Mouse (Mus musculus): ENCODE data around the gene Phf21a. TPM values are rescaled to one million over a fixed set of nuclear protein-coding genes. Genes with fewer than 3 reads are reported as not detected.
"Not testable (repeated sequence)": the region's sequence is repeated elsewhere in the genome, so short reads cannot be mapped to it uniquely, and the experiment has no call there.

Gene Phf21a
- polyA plus RNA-seq, 1 experiment from 2014 or later = 20.2 TPM

DNA sequence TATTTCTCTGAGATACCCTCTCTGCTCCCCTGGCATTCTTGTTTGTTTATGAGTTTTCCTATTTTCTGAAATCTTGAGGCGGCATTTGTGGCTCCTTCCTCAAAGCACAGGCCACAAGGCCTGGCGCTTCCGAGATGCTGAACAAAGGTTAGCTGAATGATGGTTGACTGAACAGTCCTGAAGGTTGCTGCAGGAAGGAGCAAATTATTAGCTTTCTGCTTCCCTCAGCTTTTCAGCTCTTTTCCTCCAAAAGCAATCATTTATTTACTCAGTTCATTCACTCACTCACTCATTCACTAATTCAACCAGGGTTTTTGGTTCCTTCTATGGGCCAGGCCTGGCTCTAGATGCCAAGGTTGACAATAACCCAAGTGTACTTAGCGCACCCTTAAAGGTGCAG is 10.7 kb upstream of the Phf21a start:
- no peak overlapping the region for H3K4me2 ChIP-seq (ENCODE audit: low read length)
- no peak for ATAC-seq (ENCODE audit: insufficient number of reproducible peaks, insufficient read depth, low FRiP score, low read depth)
- H3K4me1 ChIP-seq (ENCODE audit: control insufficient read depth in 2 of 2, insufficient read depth in 2 of 2, low read length in 2 of 2) = no peaks in the 10 kb centered on the region
- 88% methylated on average over 4 of the region's 4 CpGs for WGBS
- no peak overlapping the region for H3K4me3 ChIP-seq (ENCODE audit: control insufficient read depth in 1 of 2, insufficient read depth in 1 of 2, low read depth in 1 of 2, low read length in 2 of 2)
- H3K9ac ChIP-seq (ENCODE audit: low read length) = no peak overlapping the region
- no peaks in the 10 kb centered on the region for H3K36me3 ChIP-seq (ENCODE audit: control insufficient read depth, insufficient read depth, low read length)
- no peaks in the 10 kb centered on the region for H3K27me3 ChIP-seq (ENCODE audit: control insufficient read depth, insufficient read depth, low read length)
- no peaks in the 10 kb centered on the region for H3K9me3 ChIP-seq (ENCODE audit: control insufficient read depth, low read length)
- no peak overlapping the region for H3K27ac ChIP-seq (replicated peaks in 1 of 2; ENCODE audit: control insufficient read depth in 1 of 2, insufficient read depth in 1 of 2, low read depth in 2 of 2, low read length in 2 of 2)

DNA sequence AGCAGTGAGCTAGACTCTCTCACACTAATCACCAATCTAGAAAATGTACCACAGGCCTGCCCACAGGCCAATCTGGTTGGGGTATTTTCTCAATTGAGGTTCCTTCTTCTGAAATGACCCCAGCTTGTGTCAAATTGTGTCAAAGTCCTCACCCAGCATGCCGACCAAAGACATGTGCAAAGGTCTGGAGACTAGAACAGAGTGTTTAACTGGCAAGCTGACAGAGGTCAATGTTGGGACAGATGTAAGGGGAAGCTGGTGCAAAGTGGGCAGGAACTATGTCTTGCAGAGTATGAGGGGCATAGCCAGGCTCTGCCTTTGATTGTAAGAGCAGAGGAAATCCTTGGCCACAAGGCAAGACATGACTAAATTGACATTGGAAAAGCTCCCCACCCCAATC is 7.2 kb upstream of the Phf21a start:
- no peak overlapping the region for H3K27ac ChIP-seq (replicated peaks in 1 of 2; ENCODE audit: control insufficient read depth in 1 of 2, insufficient read depth in 1 of 2, low read depth in 2 of 2, low read length in 2 of 2)
- no peaks in the 10 kb centered on the region for H3K36me3 ChIP-seq (ENCODE audit: control insufficient read depth, insufficient read depth, low read length)
- no peak overlapping the region for H3K4me3 ChIP-seq (ENCODE audit: control insufficient read depth in 1 of 2, insufficient read depth in 1 of 2, low read depth in 1 of 2, low read length in 2 of 2)
- H3K9me3 ChIP-seq (ENCODE audit: control insufficient read depth, low read length) = no peaks in the 10 kb centered on the region
- no peak overlapping the region for H3K4me2 ChIP-seq (ENCODE audit: low read length)
- H3K9ac ChIP-seq (ENCODE audit: low read length) = no peak overlapping the region
- 69% methylated on average over 1 of the region's 1 CpGs for whole genome bisulfite sequencing
- no peak for ATAC-seq (ENCODE audit: insufficient number of reproducible peaks, insufficient read depth, low FRiP score, low read depth)
- H3K27me3 ChIP-seq (ENCODE audit: control insufficient read depth, insufficient read depth, low read length) = no peaks in the 10 kb centered on the region
- no peaks in the 10 kb centered on the region for H3K4me1 ChIP-seq (ENCODE audit: control insufficient read depth in 2 of 2, insufficient read depth in 2 of 2, low read length in 2 of 2)

DNA sequence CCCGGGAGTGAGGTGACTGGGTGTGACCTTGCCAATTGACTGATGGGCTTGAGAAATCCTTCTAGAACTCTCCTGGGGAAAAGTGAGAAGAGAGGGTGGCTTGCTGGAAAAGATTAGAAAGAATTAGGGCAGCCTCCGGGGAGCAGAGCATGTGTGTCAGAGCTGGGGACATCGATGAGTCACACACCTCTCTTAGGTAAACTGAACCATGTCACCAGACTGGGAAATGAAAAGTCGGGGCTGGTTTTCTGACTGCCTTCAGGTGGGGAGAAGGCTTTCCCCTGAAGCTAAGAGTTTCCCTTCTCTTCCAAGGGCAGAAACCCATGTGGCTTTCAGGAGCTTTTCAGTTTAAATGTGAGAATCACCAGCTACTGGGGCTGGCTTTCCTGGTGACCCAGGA is 5.9 kb upstream of the Phf21a start:
- no peak for ATAC-seq (ENCODE audit: insufficient number of reproducible peaks, insufficient read depth, low FRiP score, low read depth)
- Histone ChIP-seq H3K9ac (ENCODE audit: low read length) (no peak overlapping the region), H3K4me1 (ENCODE audit: control insufficient read depth in 2 of 2, insufficient read depth in 2 of 2, low read length in 2 of 2) (no peaks in the 10 kb centered on the region), H3K4me3 (ENCODE audit: control insufficient read depth in 1 of 2, insufficient read depth in 1 of 2, low read depth in 1 of 2, low read length in 2 of 2) (no peak overlapping the region), H3K27ac (replicated peaks in 1 of 2; ENCODE audit: control insufficient read depth in 1 of 2, insufficient read depth in 1 of 2, low read depth in 2 of 2, low read length in 2 of 2) (no peak overlapping the region), H3K36me3 (ENCODE audit: control insufficient read depth, insufficient read depth, low read length) (no peaks in the 10 kb centered on the region), H3K9me3 (ENCODE audit: control insufficient read depth, low read length) (no peaks in the 10 kb centered on the region), H3K4me2 (ENCODE audit: low read length) (no peak overlapping the region), H3K27me3 (ENCODE audit: control insufficient read depth, insufficient read depth, low read length) (no peaks in the 10 kb centered on the region)
- 66% methylated on average over 4 of the region's 4 CpGs for WGBS

DNA sequence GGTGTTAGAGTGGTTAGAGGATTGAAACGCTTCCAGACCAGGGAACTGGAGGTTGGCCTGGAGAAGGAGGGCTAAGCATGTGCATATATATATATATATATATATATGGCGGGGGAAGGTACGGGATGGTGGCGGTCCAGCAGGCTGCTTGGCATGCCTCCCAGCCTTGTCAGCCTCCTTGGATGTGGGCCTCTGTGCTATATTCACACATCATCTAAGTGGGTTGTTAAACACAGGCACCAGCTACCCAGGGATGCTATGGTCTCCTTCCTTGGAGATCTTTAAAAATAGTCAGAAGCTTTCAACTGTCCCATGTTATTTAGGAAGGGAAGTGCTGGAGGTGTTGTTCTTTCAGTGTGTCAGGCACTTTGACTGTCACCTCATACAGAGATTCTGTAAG is 3.1 kb upstream of the Phf21a start:
- 67% methylated on average over 4 of the region's 4 CpGs for WGBS
- H3K4me2 ChIP-seq (ENCODE audit: low read length) = no peak overlapping the region
- no peak overlapping the region for H3K9ac ChIP-seq (ENCODE audit: low read length)
- ATAC-seq (ENCODE audit: insufficient number of reproducible peaks, insufficient read depth, low FRiP score, low read depth) = no peak
- no peaks in the 10 kb centered on the region for H3K4me1 ChIP-seq (ENCODE audit: control insufficient read depth in 2 of 2, insufficient read depth in 2 of 2, low read length in 2 of 2)
- H3K27ac ChIP-seq (replicated peaks in 1 of 2; ENCODE audit: control insufficient read depth in 1 of 2, insufficient read depth in 1 of 2, low read depth in 2 of 2, low read length in 2 of 2) = no peak overlapping the region
- H3K4me3 ChIP-seq (ENCODE audit: control insufficient read depth in 1 of 2, insufficient read depth in 1 of 2, low read depth in 1 of 2, low read length in 2 of 2) = no peak overlapping the region
- no peaks in the 10 kb centered on the region for H3K27me3 ChIP-seq (ENCODE audit: control insufficient read depth, insufficient read depth, low read length)
- H3K36me3 ChIP-seq (ENCODE audit: control insufficient read depth, insufficient read depth, low read length) = no peaks in the 10 kb centered on the region
- H3K9me3 ChIP-seq (ENCODE audit: control insufficient read depth, low read length) = no peaks in the 10 kb centered on the region

DNA sequence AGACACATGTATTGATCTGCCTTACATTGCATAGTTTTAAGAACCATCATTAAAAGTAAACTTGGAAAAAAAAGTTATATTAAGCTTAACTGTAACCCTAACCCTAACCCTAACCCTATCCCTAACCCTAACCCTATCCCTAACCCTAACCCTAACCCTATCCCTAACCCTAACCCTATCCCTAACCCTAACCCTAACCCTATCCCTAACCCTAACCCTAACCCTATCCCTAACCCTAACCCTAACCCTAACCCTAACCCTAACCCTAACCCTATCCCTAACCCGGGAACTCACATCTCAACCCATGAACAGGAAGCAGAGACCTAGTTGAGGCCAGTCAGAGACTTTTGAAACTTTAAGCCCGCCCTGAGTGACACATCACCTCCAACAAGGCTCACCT is 586 bp downstream of the Phf21a start:
- H3K9ac ChIP-seq (ENCODE audit: low read length); H3K27me3 ChIP-seq (ENCODE audit: control insufficient read depth, insufficient read depth, low read length); H3K4me2 ChIP-seq (ENCODE audit: low read length); H3K4me3 ChIP-seq (ENCODE audit: control insufficient read depth in 1 of 2, insufficient read depth in 1 of 2, low read depth in 1 of 2, low read length in 2 of 2); H3K9me3 ChIP-seq (ENCODE audit: control insufficient read depth, low read length); ATAC-seq (ENCODE audit: insufficient number of reproducible peaks, insufficient read depth, low FRiP score, low read depth); H3K36me3 ChIP-seq (ENCODE audit: control insufficient read depth, insufficient read depth, low read length); H3K27ac ChIP-seq (replicated peaks in 1 of 2; ENCODE audit: control insufficient read depth in 1 of 2, insufficient read depth in 1 of 2, low read depth in 2 of 2, low read length in 2 of 2); H3K4me1 ChIP-seq (ENCODE audit: control insufficient read depth in 2 of 2, insufficient read depth in 2 of 2, low read length in 2 of 2): not testable (repeated sequence)
- WGBS = 81% methylated on average over 2 of the region's 2 CpGs

DNA sequence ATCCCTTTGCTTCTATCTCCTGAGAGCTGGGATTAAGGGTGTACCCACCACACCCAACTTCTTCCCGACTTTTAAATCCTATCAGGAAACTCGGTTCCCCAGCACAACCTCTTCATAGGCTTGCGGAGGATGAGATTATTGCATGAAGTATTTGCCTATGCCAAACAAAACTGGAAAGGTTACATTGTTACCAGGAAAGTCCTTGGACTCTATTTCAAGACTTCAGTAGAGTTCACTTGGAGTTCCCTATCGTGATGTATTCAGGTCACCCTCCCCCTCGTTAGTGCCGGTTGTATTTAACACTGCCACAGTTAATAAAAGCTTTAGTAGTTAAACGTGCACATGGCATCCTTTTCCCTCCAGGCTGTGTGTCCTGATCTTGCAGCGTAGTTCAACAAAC is 1.2 kb downstream of the Phf21a start:
- H3K36me3 ChIP-seq (ENCODE audit: control insufficient read depth, insufficient read depth, low read length) = no peaks in the 10 kb centered on the region
- H3K27me3 ChIP-seq (ENCODE audit: control insufficient read depth, insufficient read depth, low read length) = no peaks in the 10 kb centered on the region
- no peak overlapping the region for H3K9ac ChIP-seq (ENCODE audit: low read length)
- H3K27ac ChIP-seq (replicated peaks in 1 of 2; ENCODE audit: control insufficient read depth in 1 of 2, insufficient read depth in 1 of 2, low read depth in 2 of 2, low read length in 2 of 2) = no peak overlapping the region
- WGBS = 74% methylated on average over 8 of the region's 8 CpGs
- no peak overlapping the region for H3K4me2 ChIP-seq (ENCODE audit: low read length)
- ATAC-seq (ENCODE audit: insufficient number of reproducible peaks, insufficient read depth, low FRiP score, low read depth) = no peak
- no peaks in the 10 kb centered on the region for H3K9me3 ChIP-seq (ENCODE audit: control insufficient read depth, low read length)
- H3K4me1 ChIP-seq (ENCODE audit: control insufficient read depth in 2 of 2, insufficient read depth in 2 of 2, low read length in 2 of 2) = no peaks in the 10 kb centered on the region
- no peak overlapping the region for H3K4me3 ChIP-seq (ENCODE audit: control insufficient read depth in 1 of 2, insufficient read depth in 1 of 2, low read depth in 1 of 2, low read length in 2 of 2)

DNA sequence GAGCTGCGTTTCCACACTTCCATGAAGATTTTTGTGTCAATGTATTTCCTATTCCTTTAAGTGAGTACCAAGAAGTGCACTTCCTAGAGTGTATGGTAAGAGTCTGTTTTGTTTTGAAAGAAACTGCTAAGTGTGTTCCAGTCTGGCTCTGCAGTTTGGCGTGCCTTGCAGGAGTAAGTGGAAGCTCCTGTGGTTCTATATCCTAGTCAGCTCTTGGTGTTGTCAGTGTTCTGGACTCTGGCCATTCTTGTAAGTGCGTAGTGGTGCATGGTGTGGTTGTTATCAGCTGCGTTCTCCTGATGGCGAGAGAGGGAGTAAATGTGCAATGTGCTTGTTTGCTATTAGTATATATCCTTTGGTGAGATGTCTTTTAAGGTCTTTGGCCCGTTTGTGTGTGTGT is 7.9 kb downstream of the Phf21a start:
- ATAC-seq (ENCODE audit: insufficient number of reproducible peaks, insufficient read depth, low FRiP score, low read depth) = no peak
- Histone ChIP-seq H3K4me3 (ENCODE audit: control insufficient read depth in 1 of 2, insufficient read depth in 1 of 2, low read depth in 1 of 2, low read length in 2 of 2) (no peak overlapping the region), H3K4me2 (ENCODE audit: low read length) (no peak overlapping the region), H3K9ac (ENCODE audit: low read length) (no peak overlapping the region), H3K27ac (replicated peaks in 1 of 2; ENCODE audit: control insufficient read depth in 1 of 2, insufficient read depth in 1 of 2, low read depth in 2 of 2, low read length in 2 of 2) (no peak overlapping the region), H3K9me3 (ENCODE audit: control insufficient read depth, low read length) (0 out of 2 replicates have a peak, but pooled peaks cover 3% of the 10 kb centered on the region), H3K27me3 (ENCODE audit: control insufficient read depth, insufficient read depth, low read length) (no peaks in the 10 kb centered on the region), H3K36me3 (ENCODE audit: control insufficient read depth, insufficient read depth, low read length) (no peaks in the 10 kb centered on the region), H3K4me1 (ENCODE audit: control insufficient read depth in 2 of 2, insufficient read depth in 2 of 2, low read length in 2 of 2) (no peaks in the 10 kb centered on the region)
- 48% methylated on average over 6 of the region's 6 CpGs for WGBS

DNA sequence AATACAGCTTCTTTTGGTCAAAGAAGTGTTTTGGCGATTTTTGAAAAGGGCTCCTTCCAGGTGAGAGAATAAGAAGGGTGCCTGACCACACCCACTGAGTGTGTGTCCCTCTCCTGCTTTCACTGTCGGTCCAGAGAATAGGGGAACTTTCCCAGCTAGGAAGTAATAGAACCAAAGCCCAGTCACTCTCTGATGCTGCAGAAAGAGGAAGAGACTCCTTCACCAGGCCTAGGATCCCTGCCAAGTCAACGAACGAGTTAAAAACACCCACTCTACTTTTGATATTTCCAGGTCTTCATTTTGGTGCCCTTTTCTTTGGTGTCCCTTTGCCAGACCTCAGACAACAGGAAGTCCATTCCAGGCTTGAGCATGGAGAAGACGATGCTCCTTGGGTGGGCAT is 31.6 kb downstream of the Phf21a start:
- ATAC-seq (ENCODE audit: insufficient number of reproducible peaks, insufficient read depth, low FRiP score, low read depth) = no peak
- no peak overlapping the region for H3K9ac ChIP-seq (ENCODE audit: low read length)
- H3K4me1 ChIP-seq (ENCODE audit: control insufficient read depth in 2 of 2, insufficient read depth in 2 of 2, low read length in 2 of 2) = no peaks in the 10 kb centered on the region
- H3K27ac ChIP-seq (replicated peaks in 1 of 2; ENCODE audit: control insufficient read depth in 1 of 2, insufficient read depth in 1 of 2, low read depth in 2 of 2, low read length in 2 of 2) = no peak overlapping the region
- H3K27me3 ChIP-seq (ENCODE audit: control insufficient read depth, insufficient read depth, low read length) = no peaks in the 10 kb centered on the region
- no peak overlapping the region for H3K4me3 ChIP-seq (ENCODE audit: control insufficient read depth in 1 of 2, insufficient read depth in 1 of 2, low read depth in 1 of 2, low read length in 2 of 2)
- H3K36me3 ChIP-seq (ENCODE audit: control insufficient read depth, insufficient read depth, low read length) = no peaks in the 10 kb centered on the region
- 74% methylated on average over 5 of the region's 5 CpGs for WGBS
- no peaks in the 10 kb centered on the region for H3K9me3 ChIP-seq (ENCODE audit: control insufficient read depth, low read length)
- H3K4me2 ChIP-seq (ENCODE audit: low read length) = no peak overlapping the region

All from heart, embryonic 14.5 days (tissue).